Mouse (Mus musculus): ENCODE data around the gene Wnk2.

Wnk2 gene

DNA sequence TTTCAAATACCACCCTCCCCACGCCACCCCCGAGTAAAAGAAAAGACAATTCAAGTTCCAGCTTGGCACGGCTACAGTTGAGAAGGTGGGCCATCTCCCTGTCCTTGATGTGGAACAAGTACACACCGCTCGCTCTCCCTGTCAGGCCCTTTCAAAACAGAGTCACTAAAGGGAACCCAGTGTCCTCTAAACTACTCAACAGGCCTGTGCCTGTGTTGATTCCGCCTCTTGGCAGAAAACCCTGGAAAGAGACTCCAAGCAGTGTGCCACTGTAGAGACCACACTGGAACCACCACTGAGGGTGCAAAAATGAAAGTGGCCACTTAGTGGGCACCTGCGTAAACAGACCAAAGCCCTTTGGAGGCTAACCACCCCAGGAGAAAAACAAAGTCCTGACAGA is 4.5 kb downstream of the Wnk2 start:
- DNase-seq (ENCODE audit: low spot score in 2 of 2), result no peak

DNA sequence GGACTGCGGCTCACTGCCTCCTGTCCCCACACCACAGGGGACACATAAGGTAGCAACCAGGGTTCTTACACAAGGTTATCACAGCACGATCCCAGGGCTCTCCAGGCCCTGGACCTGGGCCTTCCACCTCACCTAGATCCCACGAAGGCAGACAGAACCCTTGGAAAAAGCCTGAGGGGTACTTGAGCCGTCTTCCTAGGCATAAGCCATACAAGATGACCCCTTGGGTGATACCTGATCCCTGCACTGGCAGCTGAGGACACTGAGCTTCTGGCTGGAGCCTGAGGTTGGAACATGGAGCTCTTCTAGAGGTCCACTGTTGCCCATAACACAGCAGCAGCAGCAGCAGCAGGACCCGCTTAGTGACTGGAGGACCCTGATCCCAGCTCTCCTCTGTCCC is 5.4 kb downstream of the Wnk2 start:
- no peak for DNase-seq (ENCODE audit: low spot score in 2 of 2)

GRCm38 (mm10) chr13:49140567-49140966 is 7.2 kb downstream of the Wnk2 start:
- DNase-seq (ENCODE audit: low spot score in 2 of 2), result no peak

DNA sequence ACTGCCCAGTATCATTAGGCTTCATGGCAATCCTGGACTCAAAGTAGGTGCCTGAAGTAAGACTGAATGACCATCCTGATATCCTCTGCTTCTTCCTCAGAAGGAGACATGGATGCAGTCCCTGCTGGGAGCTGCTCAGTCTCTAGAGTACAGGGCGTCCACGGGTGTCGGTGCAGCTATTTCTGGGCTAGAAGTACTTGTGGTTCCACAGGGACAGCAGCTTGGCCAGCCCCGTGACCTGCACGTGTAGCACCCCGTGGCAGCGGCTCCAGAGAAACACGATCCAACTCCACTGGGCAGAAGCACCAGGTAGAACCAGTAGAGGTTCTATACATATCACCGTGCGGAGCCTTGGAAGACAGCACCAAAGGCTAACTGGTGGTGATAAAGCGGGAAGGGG is 13.3 kb downstream of the Wnk2 start:
- DNase-seq (ENCODE audit: low spot score in 2 of 2), result no peak

- DNase-seq (ENCODE audit: low spot score in 2 of 2), result no peak
Observed at GRCm38 (mm10) chr13:49133125-49133524, 14.7 kb downstream of the Wnk2 start.

GRCm38 (mm10) chr13:49131946-49132687 is 15.7 kb downstream of the Wnk2 start:
- no peak for DNase-seq (ENCODE audit: low spot score in 2 of 2)

GRCm38 (mm10) chr13:49131342-49131855 is 16.4 kb downstream of the Wnk2 start:
- DNase-seq (ENCODE audit: low spot score in 2 of 2), result no peak

- peak in 1 of 2 experiments; percentile 18 for DNase-seq (ENCODE audit: low spot score in 2 of 2)
Observed at GRCm38 (mm10) chr13:49129845-49130244, 18.0 kb downstream of the Wnk2 start.

DNA sequence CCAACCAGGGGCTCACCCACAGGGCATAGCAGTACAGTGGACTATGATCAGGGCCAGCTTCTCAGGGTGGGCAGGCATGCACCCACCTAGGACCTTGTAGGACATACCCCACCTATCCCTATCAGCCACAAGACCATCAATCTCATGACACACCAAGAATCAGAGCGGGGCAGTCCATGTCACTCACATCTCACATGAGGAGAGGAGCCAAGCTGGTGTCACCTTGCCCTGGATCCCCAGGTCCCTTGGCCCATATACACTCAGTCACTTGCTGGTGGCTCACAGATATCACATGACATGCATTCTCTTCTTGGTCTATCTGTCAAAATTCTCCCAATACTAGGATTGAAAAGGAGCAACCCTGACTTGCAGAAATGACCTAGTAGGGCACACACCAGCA is 18.7 kb downstream of the Wnk2 start:
- no peak for DNase-seq (ENCODE audit: low spot score in 2 of 2)

- no peak for DNase-seq (ENCODE audit: low spot score in 2 of 2)
Observed at GRCm38 (mm10) chr13:49127844-49128631, 19.8 kb downstream of the Wnk2 start.

GRCm38 (mm10) chr13:49122106-49122505 is 25.7 kb downstream of the Wnk2 start:
- DNase-seq (ENCODE audit: low spot score in 2 of 2), result no peak

DNA sequence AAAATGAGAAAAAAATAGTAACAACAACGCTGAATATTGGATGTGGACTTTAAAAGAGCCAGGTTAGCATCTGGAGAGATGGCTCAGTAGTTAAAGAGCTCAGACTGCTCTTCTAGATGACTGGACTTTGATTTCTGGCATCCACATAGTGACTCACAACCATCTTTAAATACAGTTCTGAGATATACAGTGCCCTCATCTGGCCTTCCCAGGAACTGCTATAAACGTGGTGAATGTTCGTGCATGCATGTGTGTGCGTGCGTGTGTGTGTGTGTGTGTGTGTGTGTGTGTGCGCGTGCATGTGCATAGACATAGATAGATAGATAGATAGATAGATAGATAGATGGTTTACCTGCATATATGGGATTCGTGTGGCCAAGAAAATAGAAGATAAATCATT is 30.3 kb downstream of the Wnk2 start:
- no peak for DNase-seq (ENCODE audit: low spot score in 2 of 2)

- no peak for DNase-seq (ENCODE audit: low spot score in 2 of 2)
Observed at GRCm38 (mm10) chr13:49114921-49115320, 32.9 kb downstream of the Wnk2 start.

DNA sequence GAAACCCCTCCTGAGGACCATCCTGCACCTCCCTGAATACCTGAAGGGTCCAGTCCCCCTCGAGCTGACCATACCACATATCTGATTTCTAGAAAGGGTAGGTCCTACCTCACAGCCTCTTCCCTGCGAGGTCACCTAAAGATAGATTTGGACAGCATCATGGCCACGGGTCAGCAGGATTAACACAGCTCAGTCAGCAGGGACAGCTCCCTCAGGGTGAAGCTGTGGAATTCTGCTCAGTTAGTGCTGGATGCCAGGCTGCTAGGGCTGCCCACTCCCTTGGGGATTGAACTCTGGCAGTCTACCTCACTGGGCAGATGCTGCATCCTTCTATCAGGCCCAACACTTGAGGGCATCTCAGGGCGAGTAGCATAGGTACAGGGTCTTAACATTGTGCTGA is 33.7 kb downstream of the Wnk2 start:
- no peak for DNase-seq (ENCODE audit: low spot score in 2 of 2)

GRCm38 (mm10) chr13:49113345-49113744 is 34.5 kb downstream of the Wnk2 start:
- DNase-seq (ENCODE audit: low spot score in 2 of 2), result no peak

DNA sequence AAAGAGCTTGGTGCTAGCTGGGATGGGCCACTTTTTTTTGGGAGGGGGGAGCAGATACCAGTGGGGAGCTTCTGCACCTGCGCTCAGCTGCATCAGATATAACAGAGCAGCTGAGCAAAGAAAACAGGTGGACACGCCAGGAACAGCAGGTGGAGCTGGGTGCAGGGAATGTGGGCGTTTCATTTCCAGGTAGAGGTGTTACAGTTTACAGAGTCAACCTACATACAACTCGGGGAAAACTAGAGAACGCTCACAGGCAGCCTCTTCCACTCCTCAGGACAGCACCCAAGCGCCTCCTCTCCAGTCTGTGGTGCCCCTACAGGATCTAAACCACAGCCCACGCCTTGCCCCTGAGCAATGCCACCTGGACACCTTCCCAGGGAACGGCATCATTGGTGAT is 35.2 kb downstream of the Wnk2 start:
- DNase-seq (ENCODE audit: low spot score in 2 of 2), result no peak

DNA sequence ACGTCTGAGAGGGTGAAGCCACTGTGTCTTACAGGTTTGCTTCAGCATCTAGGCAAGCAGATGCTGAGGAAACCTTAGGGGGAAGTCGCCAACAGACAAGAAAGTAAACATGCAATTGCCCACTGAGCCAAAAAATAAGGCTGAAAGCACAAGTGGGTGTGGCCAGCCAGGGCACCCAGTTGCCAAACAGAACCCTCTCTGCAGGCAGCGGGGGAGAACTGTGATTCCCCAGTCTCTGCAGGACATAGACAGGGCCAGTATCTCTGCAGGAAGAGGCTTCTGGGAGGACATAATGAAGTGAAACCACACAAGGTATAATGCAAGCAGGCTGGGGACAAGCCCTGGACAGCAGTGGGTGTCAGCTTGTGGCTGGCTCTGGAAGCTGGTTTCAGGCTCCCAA is 38.1 kb downstream of the Wnk2 start:
- no peak for DNase-seq (ENCODE audit: low spot score in 2 of 2)

DNA sequence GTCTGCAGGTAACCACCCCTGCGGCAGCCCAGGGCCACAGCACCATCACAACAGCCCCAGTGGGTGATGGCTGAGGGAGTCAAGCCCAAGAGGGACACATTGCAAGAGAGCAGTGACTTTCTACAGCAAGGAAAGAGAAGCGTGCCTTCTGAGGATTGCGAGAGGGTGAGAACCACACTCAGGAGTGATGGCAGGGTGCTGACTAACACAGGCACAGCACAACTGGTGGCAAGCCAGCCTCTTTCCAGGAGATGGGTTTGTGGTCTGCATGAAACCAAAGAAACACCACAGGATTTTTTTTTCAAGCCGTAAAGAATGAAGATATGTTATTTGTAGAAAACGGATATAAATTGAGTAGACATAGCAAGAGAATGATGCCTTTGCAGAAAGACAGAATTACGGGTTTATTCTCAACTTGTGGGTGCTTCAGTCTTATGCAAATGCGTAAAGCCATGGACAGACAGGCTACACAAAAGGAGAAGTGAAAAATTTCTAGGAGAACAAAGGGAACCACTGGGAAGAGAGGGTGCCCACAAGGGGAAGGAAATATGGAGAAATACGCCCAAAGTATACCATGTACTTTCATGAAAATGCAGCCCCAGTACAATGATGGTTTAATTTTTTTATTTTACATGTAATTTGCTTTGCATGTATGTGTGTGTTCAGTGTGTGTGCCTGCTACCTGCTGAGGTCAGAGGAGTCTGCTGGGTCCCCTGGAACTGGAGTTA is 39.5 kb downstream of the Wnk2 start:
- DNase-seq (ENCODE audit: low spot score in 2 of 2), result no peak

DNA sequence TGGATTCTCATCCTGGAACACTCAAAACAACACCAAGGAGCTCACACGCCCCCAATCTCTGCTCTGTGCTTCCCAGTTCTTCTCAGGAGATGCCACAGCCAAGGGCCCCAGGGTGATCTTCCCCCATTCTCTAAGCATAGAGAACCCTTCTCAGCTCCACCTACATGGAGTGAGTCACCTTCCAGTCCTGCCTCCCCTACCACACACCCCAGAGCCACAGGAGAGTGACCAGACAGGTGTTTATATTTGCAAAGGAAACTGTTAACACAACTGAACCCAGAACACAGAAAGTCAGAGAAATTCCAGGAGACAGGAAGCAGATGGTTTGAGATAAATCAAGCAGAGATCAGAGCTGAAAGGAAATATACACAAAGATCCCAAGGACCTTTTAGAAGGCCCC is 43.9 kb downstream of the Wnk2 start:
- no peak for DNase-seq (ENCODE audit: low spot score in 2 of 2)

DNA sequence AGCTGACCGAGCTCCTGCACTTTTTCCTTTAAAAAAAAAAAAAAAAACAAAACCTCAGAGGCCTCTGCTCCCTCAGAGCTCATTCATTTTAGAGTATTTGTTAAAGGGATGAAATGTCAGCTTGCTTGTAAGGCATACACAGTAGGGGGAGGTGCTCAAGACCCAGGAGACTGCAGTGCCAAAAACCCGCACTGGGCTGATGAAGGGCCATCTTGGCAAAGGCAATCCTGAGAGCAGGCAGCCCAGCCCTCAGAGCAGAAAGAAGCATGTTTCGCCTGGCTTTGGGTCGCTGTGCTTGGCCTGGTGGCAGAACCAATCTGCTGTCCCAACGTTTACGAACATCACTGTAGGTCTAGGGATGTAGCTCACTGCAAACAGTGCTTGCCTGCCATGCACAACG is 44.6 kb downstream of the Wnk2 start:
- DNase-seq (ENCODE audit: low spot score in 2 of 2), result no peak

DNA sequence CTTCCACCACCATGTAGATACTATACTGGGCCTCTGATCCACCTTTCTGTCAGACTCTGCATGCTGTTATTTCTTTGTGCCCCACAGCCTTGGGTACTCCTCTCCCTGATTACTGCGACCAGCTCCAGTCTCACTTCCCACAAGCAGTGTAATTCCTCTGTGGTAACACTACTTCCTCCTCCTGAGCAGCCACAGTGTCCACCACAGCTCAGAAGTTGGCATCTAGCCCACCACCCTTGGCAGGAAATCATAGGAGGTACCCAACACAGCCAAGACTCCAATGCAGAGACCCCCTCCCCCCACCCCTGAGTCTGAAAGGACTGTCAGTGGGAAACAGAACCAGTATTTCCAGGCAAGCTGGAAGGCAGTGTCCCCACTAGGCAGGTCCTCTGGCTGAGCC is 47.4 kb downstream of the Wnk2 start:
- DNase-seq (ENCODE audit: low spot score in 2 of 2), result peak in 1 of 2 experiments; percentile 30

GRCm38 (mm10) chr13:49096826-49097225 is 51.0 kb downstream of the Wnk2 start:
- no peak for DNase-seq (ENCODE audit: low spot score in 2 of 2)
